Mouse (Mus musculus) heart, adult 18-20 months (tissue): Measurements from ENCODE around the gene Olfr1477. TPM values are rescaled to one million over a fixed set of nuclear protein-coding genes. Genes with fewer than 3 reads are reported as not detected.
"Not testable (repeated sequence)": the region's sequence is repeated elsewhere in the genome, so short reads cannot be mapped to it uniquely, and the experiment has no call there.

Source experiments
- DNase-seq, 2 experiments: peaks; one replicate each; pipeline ENCODE4 v3.0.0; 2021 to 2022; ENCODE audit warnings: mixed read lengths in 1 of 2
- long read RNA-seq, 2 experiments: library from polyadenylated mRNA; stranded (forward); transcript quantifications; one replicate each; pipeline ENCODE4 v2.0.0; 2021
- total RNA-seq, 2 experiments: library from RNA; stranded (reverse); gene quantifications; 2 replicates each; pipeline ENCODE4 v1.2.3; 2021

Gene Olfr1477
- not detected for total RNA-seq
- long read RNA-seq, experiment 1 = 0 reads
- long read RNA-seq, experiment 2 = 0 reads

GRCm38 (mm10) chr19:13500246-13500645, at the start of gene Olfr1477:
Gene Olfr1477, plus strand, starts transcription at chr19:13500546.
- no peak for DNase-seq

GRCm38 (mm10) chr19:13455986-13456385, 44.4 kb upstream of the Olfr1477 start, which contains the start of gene Olfr1472:
Gene Olfr1472, minus strand, starts transcription at chr19:13456086.
- no peak for DNase-seq

GRCm38 (mm10) chr19:13469265-13469664, 31.1 kb upstream of the Olfr1477 start, which contains the start of gene Olfr1474:
Gene Olfr1474, plus strand, starts transcription at chr19:13469565.
- not testable (repeated sequence) for DNase-seq

GRCm38 (mm10) chr19:13480096-13480495, 20.2 kb upstream of the Olfr1477 start, which contains the start of gene Olfr1475:
Gene Olfr1475, minus strand, starts transcription at chr19:13480196.
- no peak for DNase-seq

GRCm38 (mm10) chr19:13527613-13528012, 27.3 kb downstream of the Olfr1477 start, which contains the start of gene Olfr1480:
Gene Olfr1480, plus strand, starts transcription at chr19:13527913.
- DNase-seq = no peak

Other genes with a start within 250 kb of the Olfr1477 start
- not detected for gene Olfr1465, start 185.0 kb upstream of the Olfr1477 start, total RNA-seq
- gene Olfr1466, start 161.7 kb upstream of the Olfr1477 start, total RNA-seq = not detected
- not detected for gene Olfr1467, start 138.3 kb upstream of the Olfr1477 start, total RNA-seq
- gene Olfr1469, start 92.7 kb upstream of the Olfr1477 start, total RNA-seq = not detected
- gene Olfr1471, start 57.1 kb upstream of the Olfr1477 start, total RNA-seq = not detected
- not detected for gene Olfr1472, start 44.5 kb upstream of the Olfr1477 start, total RNA-seq
- gene Olfr1474, start 31.0 kb upstream of the Olfr1477 start, total RNA-seq = not detected
- not detected for gene Olfr1475, start 20.4 kb upstream of the Olfr1477 start, total RNA-seq
- gene Olfr1480, start 27.4 kb downstream of the Olfr1477 start, total RNA-seq = not detected
- gene Olfr1484, start 83.0 kb downstream of the Olfr1477 start, total RNA-seq = not detected
- gene Olfr1487, start 116.8 kb downstream of the Olfr1477 start, total RNA-seq = not detected
- gene Olfr1489, start 131.1 kb downstream of the Olfr1477 start, total RNA-seq = not detected
- gene Olfr1490, start 150.5 kb downstream of the Olfr1477 start, total RNA-seq = not detected
- not detected for gene Olfr1491, start 196.7 kb downstream of the Olfr1477 start, total RNA-seq
- gene Olfr1493-ps1, start 222.7 kb downstream of the Olfr1477 start, total RNA-seq = not detected
- not detected for gene Olfr1494, start 239.2 kb downstream of the Olfr1477 start, total RNA-seq